Mouse (Mus musculus) myocyte (in vitro differentiated cells): ENCODE measurements around the gene Foxo3.

Source experiments
- CEBPB ChIP-seq: IDR thresholded peaks from 2 replicates; pipeline ENCODE4 v1.6.1; 2011; ENCODE audit warnings: mild to moderate bottlenecking, moderate library complexity; ENCODE audit not compliant: poor library complexity, insufficient read depth, severe bottlenecking
- E2F4 ChIP-seq: IDR thresholded peaks from one replicate; pipeline ENCODE4 v1.6.1; 2011; ENCODE audit warnings: mild to moderate bottlenecking, control low read depth, moderate library complexity; ENCODE audit not compliant: insufficient read depth
- MAX ChIP-seq: IDR thresholded peaks from one replicate; pipeline ENCODE4 v1.6.1; 2011; ENCODE audit warnings: low read depth, mild to moderate bottlenecking, control low read depth
- MYOG ChIP-seq, 3 experiments: IDR thresholded peaks; one replicate each; pipeline ENCODE4 v1.6.1; 2011; ENCODE audit warnings: control low read depth in 2 of 3, low read depth in 2 of 3, mild to moderate bottlenecking in 2 of 3; ENCODE audit not compliant: insufficient read length in 2 of 3, control insufficient read depth in 1 of 3, insufficient read depth in 1 of 3
- POLR2A ChIP-seq: IDR thresholded peaks from one replicate; pipeline ENCODE4 v1.6.1; 2011; ENCODE audit warnings: low read depth, mild to moderate bottlenecking, control low read depth, moderate library complexity; ENCODE audit not compliant: insufficient read length
- POLR2AphosphoS2 ChIP-seq: IDR thresholded peaks from one replicate; pipeline ENCODE4 v1.6.1; 2011; ENCODE audit warnings: low read depth, control low read depth; ENCODE audit not compliant: insufficient read length
- REST ChIP-seq: IDR thresholded peaks from one replicate; pipeline ENCODE4 v1.6.1; 2011; ENCODE audit warnings: mild to moderate bottlenecking, control low read depth, moderate library complexity; ENCODE audit not compliant: insufficient read depth, insufficient read length
- TCF12 ChIP-seq: IDR thresholded peaks from one replicate; pipeline ENCODE4 v1.6.1; 2011; ENCODE audit warnings: mild to moderate bottlenecking, control low read depth; ENCODE audit not compliant: poor library complexity, insufficient read depth, severe bottlenecking
- TCF3 ChIP-seq: IDR thresholded peaks from one replicate; pipeline ENCODE4 v1.6.1; 2011; ENCODE audit warnings: low read depth, control low read depth; ENCODE audit not compliant: insufficient read length
- USF1 ChIP-seq: IDR thresholded peaks from one replicate; pipeline ENCODE4 v1.6.1; 2011; ENCODE audit warnings: low read depth, mild to moderate bottlenecking, control low read depth, moderate library complexity

DNA sequence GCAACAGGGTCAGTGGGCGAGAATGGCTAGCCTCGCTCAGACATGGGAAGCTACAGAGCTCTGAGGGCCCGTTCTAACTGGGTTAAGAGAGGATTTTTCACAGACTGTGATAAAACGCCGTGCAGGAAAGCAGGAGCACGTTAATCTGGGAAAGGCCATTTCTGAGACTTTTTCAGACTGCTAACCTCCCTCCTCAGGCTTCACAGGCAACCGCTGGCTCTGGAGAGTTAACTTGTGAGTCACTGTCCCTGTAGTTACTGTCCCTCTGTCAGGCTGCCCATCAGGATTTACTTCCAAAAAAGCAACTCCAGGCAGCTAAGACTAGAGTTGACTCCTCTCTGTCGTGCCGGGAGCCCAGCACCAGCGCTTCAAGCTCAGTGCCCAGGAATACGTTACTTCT, 54.6 kb downstream of the Foxo3 start:
- TF ChIP-seq E2F4: no peak
- no peak for TF ChIP-seq POLR2A
- TF ChIP-seq MYOG (IDR thresholded peaks at IDR 0.05; ENCODE audit: control insufficient read depth in 1 of 3, insufficient read depth in 1 of 3, insufficient read length in 2 of 3, low read depth in 2 of 3): no peak
- no peak for TF ChIP-seq MAX
- no peak for TF ChIP-seq USF1
- no peak for TF ChIP-seq POLR2AphosphoS2
- TF ChIP-seq TCF12: no peak
- no peak for TF ChIP-seq TCF3
- no peak for TF ChIP-seq CEBPB
- TF ChIP-seq REST: no peak
